Mouse (Mus musculus): ENCODE measurements around the gene Stkld1. TPM values are rescaled to one million over a fixed set of nuclear protein-coding genes. Genes with fewer than 3 reads are reported as not detected.

Gene Stkld1
- polyA plus RNA-seq, 1 experiment from 2014 or later = 0.38 TPM

- H3K36me3 ChIP-seq (ENCODE audit: control insufficient read depth, insufficient read depth, low read length) = no peaks in the 10 kb centered on the region
- 68% methylated on average over 3 of the region's 3 CpGs for WGBS
- ATAC-seq = no peak
- no peaks in the 10 kb centered on the region; the same call in 1 of the 2 replicates for H3K27me3 ChIP-seq (ENCODE audit: control insufficient read depth, insufficient read depth, low read depth, low read length)
- no peaks in the 10 kb centered on the region for H3K9me3 ChIP-seq (replicated peaks; ENCODE audit: control insufficient read depth, low read length, poor library complexity, severe bottlenecking)
- no peak within 1 kb of the TSS for H3K27ac ChIP-seq (ENCODE audit: low read length)
- H3K4me1 ChIP-seq (ENCODE audit: control insufficient read depth, insufficient read depth, low read length) = no peaks in the 10 kb centered on the region
- no peak within 1 kb of the TSS for H3K4me2 ChIP-seq (ENCODE audit: low read length)
- H3K9ac ChIP-seq (ENCODE audit: low read depth, low read length) = no peak within 1 kb of the TSS
- no peak within 1 kb of the TSS for H3K4me3 ChIP-seq (ENCODE audit: low read depth, low read length)
Observed at GRCm38 (mm10) chr2:26973116-26973515, 39.3 kb downstream of the Stkld1 start, which contains the start of gene Adamts13. Gene Adamts13, plus strand, starts transcription at chr2:26973416.

GRCm38 (mm10) chr2:26973960-26974359, 40.1 kb downstream of the Stkld1 start:
- no peaks in the 10 kb centered on the region for H3K4me1 ChIP-seq (ENCODE audit: control insufficient read depth, insufficient read depth, low read length)
- H3K4me2 ChIP-seq (ENCODE audit: low read length) = no peak overlapping the region
- no peaks in the 10 kb centered on the region for H3K9me3 ChIP-seq (replicated peaks; ENCODE audit: control insufficient read depth, low read length, poor library complexity, severe bottlenecking)
- no peak overlapping the region for H3K9ac ChIP-seq (ENCODE audit: low read depth, low read length)
- no peaks in the 10 kb centered on the region for H3K36me3 ChIP-seq (ENCODE audit: control insufficient read depth, insufficient read depth, low read length)
- 61% methylated on average over 4 of the region's 4 CpGs for WGBS
- H3K27me3 ChIP-seq (ENCODE audit: control insufficient read depth, insufficient read depth, low read depth, low read length) = no peaks in the 10 kb centered on the region; the same call in 1 of the 2 replicates
- no peak overlapping the region for H3K27ac ChIP-seq (ENCODE audit: low read length)
- ATAC-seq = no peak
- H3K4me3 ChIP-seq (ENCODE audit: low read depth, low read length) = no peak overlapping the region

- Histone ChIP-seq H3K9me3 (replicated peaks; ENCODE audit: control insufficient read depth, low read length, poor library complexity, severe bottlenecking) (no peaks in the 10 kb centered on the region), H3K9ac (ENCODE audit: low read depth, low read length) (no peak overlapping the region), H3K4me3 (ENCODE audit: low read depth, low read length) (no peak overlapping the region), H3K27me3 (ENCODE audit: control insufficient read depth, insufficient read depth, low read depth, low read length) (no peaks in the 10 kb centered on the region), H3K4me2 (ENCODE audit: low read length) (no peak overlapping the region), H3K4me1 (ENCODE audit: control insufficient read depth, insufficient read depth, low read length) (no peaks in the 10 kb centered on the region), H3K36me3 (ENCODE audit: control insufficient read depth, insufficient read depth, low read length) (no peaks in the 10 kb centered on the region), H3K27ac (ENCODE audit: low read length) (no peak overlapping the region)
- 89% methylated on average over 1 of the region's 1 CpGs for WGBS
- ATAC-seq = no peak
Observed at GRCm38 (mm10) chr2:26980361-26980760, 46.5 kb downstream of the Stkld1 start.

GRCm38 (mm10) chr2:26984179-26984578, 50.3 kb downstream of the Stkld1 start:
- Histone ChIP-seq H3K9ac (ENCODE audit: low read depth, low read length) (no peak overlapping the region), H3K36me3 (ENCODE audit: control insufficient read depth, insufficient read depth, low read length) (no peaks in the 10 kb centered on the region), H3K27ac (ENCODE audit: low read length) (no peak overlapping the region), H3K4me2 (ENCODE audit: low read length) (no peak overlapping the region), H3K4me1 (ENCODE audit: control insufficient read depth, insufficient read depth, low read length) (no peaks in the 10 kb centered on the region), H3K27me3 (ENCODE audit: control insufficient read depth, insufficient read depth, low read depth, low read length) (no peaks in the 10 kb centered on the region), H3K4me3 (ENCODE audit: low read depth, low read length) (no peak overlapping the region), H3K9me3 (replicated peaks; ENCODE audit: control insufficient read depth, low read length, poor library complexity, severe bottlenecking) (no peaks in the 10 kb centered on the region)
- 64% methylated on average over 2 of the region's 2 CpGs for WGBS
- ATAC-seq = no peak

GRCm38 (mm10) chr2:26984640-26985039, 50.8 kb downstream of the Stkld1 start:
- H3K4me3 ChIP-seq (ENCODE audit: low read depth, low read length) = no peak overlapping the region
- no peak for ATAC-seq
- H3K4me2 ChIP-seq (ENCODE audit: low read length) = no peak overlapping the region
- H3K9me3 ChIP-seq (replicated peaks; ENCODE audit: control insufficient read depth, low read length, poor library complexity, severe bottlenecking) = no peaks in the 10 kb centered on the region
- no peaks in the 10 kb centered on the region for H3K27me3 ChIP-seq (ENCODE audit: control insufficient read depth, insufficient read depth, low read depth, low read length)
- no peak overlapping the region for H3K27ac ChIP-seq (ENCODE audit: low read length)
- H3K9ac ChIP-seq (ENCODE audit: low read depth, low read length) = no peak overlapping the region
- no peaks in the 10 kb centered on the region for H3K36me3 ChIP-seq (ENCODE audit: control insufficient read depth, insufficient read depth, low read length)
- H3K4me1 ChIP-seq (ENCODE audit: control insufficient read depth, insufficient read depth, low read length) = no peaks in the 10 kb centered on the region
- WGBS = 83% methylated on average over 5 of the region's 5 CpGs

- H3K4me2 ChIP-seq (ENCODE audit: low read length) = no peak overlapping the region
- H3K36me3 ChIP-seq (ENCODE audit: control insufficient read depth, insufficient read depth, low read length) = no peaks in the 10 kb centered on the region
- no peak overlapping the region for H3K9ac ChIP-seq (ENCODE audit: low read depth, low read length)
- ATAC-seq = no peak
- no peaks in the 10 kb centered on the region for H3K27me3 ChIP-seq (ENCODE audit: control insufficient read depth, insufficient read depth, low read depth, low read length)
- H3K4me1 ChIP-seq (ENCODE audit: control insufficient read depth, insufficient read depth, low read length) = no peaks in the 10 kb centered on the region
- H3K27ac ChIP-seq (ENCODE audit: low read length) = no peak overlapping the region
- no peaks in the 10 kb centered on the region for H3K9me3 ChIP-seq (replicated peaks; ENCODE audit: control insufficient read depth, low read length, poor library complexity, severe bottlenecking)
- 75% methylated on average over 3 of the region's 3 CpGs for WGBS
- no peak overlapping the region for H3K4me3 ChIP-seq (ENCODE audit: low read depth, low read length)
Observed at GRCm38 (mm10) chr2:26993936-26994335, 60.1 kb downstream of the Stkld1 start.

- WGBS = 81% methylated on average over 1 of the region's 1 CpGs
- ATAC-seq = no peak
- Histone ChIP-seq H3K36me3 (ENCODE audit: control insufficient read depth, insufficient read depth, low read length) (no peaks in the 10 kb centered on the region), H3K9ac (ENCODE audit: low read depth, low read length) (no peak overlapping the region), H3K4me1 (ENCODE audit: control insufficient read depth, insufficient read depth, low read length) (no peaks in the 10 kb centered on the region), H3K4me3 (ENCODE audit: low read depth, low read length) (no peak overlapping the region), H3K27ac (ENCODE audit: low read length) (no peak overlapping the region), H3K4me2 (ENCODE audit: low read length) (no peak overlapping the region), H3K9me3 (replicated peaks; ENCODE audit: control insufficient read depth, low read length, poor library complexity, severe bottlenecking) (no peaks in the 10 kb centered on the region), H3K27me3 (ENCODE audit: control insufficient read depth, insufficient read depth, low read depth, low read length) (no peaks in the 10 kb centered on the region)
Observed at GRCm38 (mm10) chr2:26997498-26997897, 63.7 kb downstream of the Stkld1 start.

- no peaks in the 10 kb centered on the region for H3K4me1 ChIP-seq (ENCODE audit: control insufficient read depth, insufficient read depth, low read length)
- H3K27me3 ChIP-seq (ENCODE audit: control insufficient read depth, insufficient read depth, low read depth, low read length) = no peaks in the 10 kb centered on the region
- H3K36me3 ChIP-seq (ENCODE audit: control insufficient read depth, insufficient read depth, low read length) = no peaks in the 10 kb centered on the region
- H3K27ac ChIP-seq (ENCODE audit: low read length) = no peak overlapping the region
- H3K9me3 ChIP-seq (replicated peaks; ENCODE audit: control insufficient read depth, low read length, poor library complexity, severe bottlenecking) = no peaks in the 10 kb centered on the region
- H3K4me2 ChIP-seq (ENCODE audit: low read length) = no peak overlapping the region
- no peak overlapping the region for H3K9ac ChIP-seq (ENCODE audit: low read depth, low read length)
- ATAC-seq = no peak
- 92% methylated on average over 7 of the region's 7 CpGs for WGBS
- no peak overlapping the region for H3K4me3 ChIP-seq (ENCODE audit: low read depth, low read length)
Observed at GRCm38 (mm10) chr2:26997993-26998392, 64.1 kb downstream of the Stkld1 start.

Measured in midbrain, embryonic 16.5 days (tissue).